Mouse (Mus musculus) natural killer cell, adult 2 months (primary cell): ENCODE data around the gene Isx.

Source experiments
- DNase-seq, 2 experiments: peaks; one replicate each; pipeline ENCODE4 v3.0.0; 2022; ENCODE audit warnings: low spot score in 2 of 2

Isx gene

DNA sequence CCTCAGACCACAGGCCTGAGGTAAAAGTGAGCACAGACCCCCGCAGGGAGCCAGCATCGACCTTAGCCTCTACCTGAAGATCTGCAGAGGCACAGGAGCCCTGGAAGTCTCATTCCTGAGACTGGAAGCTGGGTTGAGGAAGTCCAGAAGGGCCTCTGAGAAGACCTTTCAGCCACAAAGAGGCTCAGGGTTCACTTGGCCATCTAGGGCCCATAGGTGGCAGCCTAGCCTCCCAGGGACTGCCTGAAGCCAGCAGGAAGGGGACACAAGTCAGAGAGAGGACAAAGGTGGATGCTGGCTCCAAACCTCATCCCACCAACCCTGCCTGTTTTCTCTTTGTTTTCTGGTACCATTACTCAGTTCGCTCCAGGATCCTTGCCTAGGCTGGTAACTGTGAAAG lies at the start of gene Isx:
Isx (plus strand) TSS at position 234 of the 400 bp plus-strand sequence.
- DNase-seq, result no peak

DNA sequence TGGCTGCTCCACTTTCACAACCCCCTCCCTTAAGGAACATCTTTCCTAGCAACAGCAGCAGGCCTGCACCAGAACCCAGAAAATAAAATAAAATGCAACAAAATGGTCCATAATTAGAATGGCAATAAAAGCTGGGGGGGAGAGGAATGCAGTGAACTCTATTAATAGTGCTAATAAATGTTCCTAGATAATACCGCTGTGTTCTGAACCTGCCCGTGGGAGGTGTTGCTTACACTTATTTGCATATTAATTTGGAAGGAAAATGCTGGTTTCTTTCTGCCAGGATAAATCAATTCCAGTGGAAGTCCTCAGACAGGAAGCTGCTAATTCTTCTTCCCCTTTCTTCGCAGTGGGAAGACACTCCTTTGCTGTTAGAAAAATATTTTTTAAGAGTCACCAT lies 45.3 kb upstream of the Isx start:
- DNase-seq, result no peak

DNA sequence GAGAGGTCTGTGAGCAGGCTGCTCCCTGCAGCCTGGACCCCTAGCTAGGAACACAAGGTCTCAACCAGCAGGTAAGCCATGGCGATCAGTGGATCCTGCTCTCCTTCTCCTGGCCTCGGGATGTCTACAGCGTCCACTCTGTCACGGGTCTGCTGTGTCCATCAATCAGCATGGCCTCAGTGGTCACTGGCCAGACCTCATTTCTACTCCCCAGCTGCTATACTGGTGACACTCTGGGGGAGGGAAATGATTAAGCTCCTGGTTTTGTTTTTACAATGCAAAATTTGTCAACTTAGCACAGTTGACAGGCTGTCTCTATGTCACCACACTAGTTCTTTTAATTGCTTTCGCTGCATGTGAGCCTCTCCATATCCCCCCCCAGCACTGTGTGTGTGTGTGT lies 41.7 kb upstream of the Isx start:
- DNase-seq, result no peak

DNA sequence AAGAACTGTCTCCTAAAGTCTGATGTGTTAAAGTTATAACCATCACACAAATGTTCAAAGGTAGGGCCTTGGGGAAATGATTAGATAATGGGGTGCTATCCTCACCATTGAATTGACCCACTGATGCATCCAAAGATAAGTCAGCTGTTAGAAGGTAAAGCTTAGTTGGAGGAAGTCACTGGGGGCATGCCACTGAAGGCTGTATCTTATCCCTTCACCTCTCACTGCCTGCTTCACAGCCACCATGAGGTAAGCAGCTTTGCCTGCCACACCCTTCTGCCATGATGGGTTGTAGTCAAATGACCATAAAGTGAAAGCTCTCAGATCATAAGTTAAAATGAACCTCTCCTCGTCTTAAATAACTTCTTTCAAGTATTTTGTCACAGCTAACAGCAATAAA lies 38.7 kb upstream of the Isx start:
- no peak for DNase-seq

DNA sequence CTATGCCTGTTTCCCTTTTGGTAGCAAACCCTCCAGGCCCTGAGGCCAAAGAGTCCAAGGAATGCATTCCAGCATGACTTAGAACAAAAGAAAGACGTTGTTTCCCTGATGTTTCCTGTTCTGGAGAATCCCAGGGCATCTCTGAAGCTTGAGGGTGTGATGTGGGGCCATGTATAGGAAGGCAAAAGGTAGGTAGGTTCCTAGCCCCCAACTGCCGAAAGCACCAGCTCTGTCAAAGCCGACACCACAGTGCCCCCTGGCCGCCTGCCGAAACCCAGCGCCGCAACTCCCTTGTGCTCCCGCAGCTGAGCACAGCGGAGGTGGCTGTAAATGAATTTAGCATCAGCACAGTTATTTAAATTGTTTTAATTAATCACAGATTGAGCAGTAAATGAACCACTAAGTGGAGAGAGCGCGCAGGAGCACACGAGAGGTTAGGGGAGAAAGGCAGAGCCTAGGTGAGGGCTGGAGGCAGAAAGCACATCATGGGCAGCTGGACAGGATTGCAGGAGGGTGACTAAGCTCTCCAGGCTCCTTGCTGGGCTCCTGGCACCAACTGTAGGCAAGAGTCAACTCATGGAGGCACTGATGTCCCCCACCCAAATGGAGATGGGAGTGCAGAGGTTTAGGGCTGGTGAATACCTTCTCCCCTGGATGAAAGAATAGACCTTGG lies 25.5 kb upstream of the Isx start:
- DNase-seq, result no peak

DNA sequence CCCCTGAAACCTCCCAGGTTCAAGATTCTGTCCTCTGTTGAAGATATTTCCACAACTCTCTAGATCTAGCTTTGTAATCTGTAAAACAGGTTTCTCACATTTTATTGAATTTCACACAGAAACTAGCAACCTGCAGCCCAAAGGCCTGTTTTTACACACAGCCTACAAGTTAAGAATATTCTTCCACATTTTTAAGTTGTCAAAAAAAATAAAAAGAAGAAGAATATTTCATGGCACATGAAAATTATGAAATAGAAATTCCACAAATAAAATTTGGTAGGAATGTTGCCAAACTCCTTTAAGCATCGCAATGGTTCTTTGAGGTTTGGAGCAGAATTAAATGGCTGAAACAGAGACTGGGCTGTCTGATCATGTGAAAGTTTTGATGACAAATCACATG lies 24.3 kb upstream of the Isx start:
- no peak for DNase-seq

DNA sequence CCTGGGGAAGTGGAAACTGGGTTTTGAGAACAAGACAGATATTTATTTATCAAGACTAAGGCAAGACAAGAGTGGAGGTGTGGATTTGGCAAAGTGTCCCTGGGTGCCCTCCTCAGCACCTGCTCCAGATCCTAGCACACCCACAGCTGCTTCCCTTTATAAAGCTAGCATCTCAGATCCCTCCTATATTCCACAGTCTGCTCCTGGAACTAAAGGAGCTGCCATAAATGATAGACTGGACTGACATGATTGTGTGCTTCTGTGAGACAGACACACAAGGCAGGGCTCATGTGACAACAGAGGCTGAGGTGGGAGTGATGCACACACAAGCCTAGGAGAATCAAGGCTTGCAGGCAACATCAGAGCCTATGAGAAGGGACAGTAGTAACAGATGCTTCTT lies 22.0 kb upstream of the Isx start:
- no peak for DNase-seq

DNA sequence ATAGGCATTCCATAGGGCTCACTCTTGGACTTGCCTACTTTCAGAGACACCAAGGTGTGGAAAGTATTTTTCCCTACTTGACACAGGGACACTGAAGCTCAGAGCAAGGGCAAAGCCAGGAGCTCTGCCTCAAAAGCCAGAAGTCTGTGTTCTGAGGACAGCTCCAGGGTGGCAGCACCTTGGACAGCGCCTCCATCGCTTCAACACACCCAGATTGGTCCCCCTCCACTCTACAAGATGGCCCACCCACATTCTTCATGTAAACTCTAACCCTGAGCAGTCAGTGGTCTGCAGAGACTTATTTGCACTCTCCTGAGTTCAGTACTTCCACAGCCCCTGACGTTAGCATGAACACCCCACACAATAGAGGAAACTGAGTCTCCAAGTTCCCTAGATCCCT lies 21.1 kb upstream of the Isx start:
- DNase-seq, result no peak

DNA sequence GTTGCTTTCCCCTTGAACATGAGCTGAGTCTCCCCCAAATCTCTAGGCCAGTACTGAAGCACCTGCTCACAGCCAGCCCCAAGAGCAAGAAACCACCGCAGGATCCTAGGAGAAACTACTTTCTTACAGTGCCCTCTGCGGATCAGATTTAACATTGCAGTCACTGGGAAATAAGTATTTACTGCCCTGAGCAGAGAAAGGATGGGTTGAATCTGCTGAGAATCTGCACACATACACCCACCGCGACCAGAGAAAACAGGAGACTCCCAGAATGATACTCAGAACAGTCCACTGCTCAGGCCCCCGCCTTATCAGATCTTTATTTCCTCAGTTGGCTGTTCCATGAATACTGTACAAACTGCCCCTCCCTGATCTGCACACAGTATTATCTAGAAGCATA lies 19.5 kb upstream of the Isx start:
- no peak for DNase-seq

DNA sequence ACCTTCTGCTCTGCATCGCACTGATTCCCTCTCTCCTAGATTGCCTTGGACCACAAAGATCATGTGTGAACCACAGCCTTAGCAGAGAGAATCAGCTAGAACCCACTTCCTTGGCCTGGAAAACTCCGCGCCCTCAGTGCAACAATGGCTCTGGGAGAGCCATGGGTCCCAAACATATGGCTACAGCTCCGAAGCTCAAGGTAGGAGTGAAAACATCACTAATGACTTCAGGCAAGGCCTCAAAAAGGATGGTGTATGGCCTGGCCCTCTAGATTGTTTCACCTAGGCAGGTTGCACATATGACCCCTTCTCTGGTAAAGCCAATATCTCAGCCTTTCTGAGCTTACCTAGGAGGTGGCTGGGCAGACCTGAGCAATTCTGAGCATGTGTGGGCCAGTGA lies 18.2 kb upstream of the Isx start:
- no peak for DNase-seq

DNA sequence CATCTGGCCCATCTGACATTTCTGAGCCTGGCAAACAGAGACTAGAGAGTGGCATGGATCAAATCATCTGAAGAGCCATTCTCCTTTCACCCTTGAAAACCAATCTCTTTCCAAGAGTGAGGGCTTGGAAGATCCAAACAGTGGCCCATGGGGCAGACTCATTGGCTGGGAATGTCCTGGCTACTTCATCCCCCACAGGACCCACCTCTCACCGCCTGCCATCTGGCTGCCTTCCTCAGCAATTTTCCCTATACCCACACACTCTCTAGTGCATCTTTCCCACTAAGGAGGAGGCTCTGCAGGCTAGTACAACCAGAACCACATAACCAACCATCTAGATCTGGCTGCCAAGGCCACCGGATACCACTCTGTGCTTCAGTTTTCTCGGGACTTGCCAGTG lies 17.6 kb upstream of the Isx start:
- no peak for DNase-seq

DNA sequence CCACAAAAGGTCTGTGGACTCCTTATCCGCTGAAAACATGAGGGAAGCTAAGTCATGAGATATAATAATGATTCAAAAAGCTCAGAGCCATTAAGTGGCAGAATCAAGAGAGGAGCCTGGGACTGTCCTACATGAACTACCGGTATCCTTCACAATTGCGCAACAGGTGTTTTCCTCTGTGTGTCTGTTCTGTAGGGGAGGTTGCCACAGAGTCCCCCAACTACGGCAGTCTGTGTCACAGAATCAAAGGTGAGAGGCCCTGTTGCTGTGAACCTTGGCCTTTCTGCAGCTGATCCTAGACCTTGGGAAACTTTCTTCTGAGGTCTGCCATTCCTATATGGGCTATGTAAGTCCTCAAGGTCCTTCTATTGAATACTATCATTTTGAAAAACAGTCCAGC lies 13.7 kb upstream of the Isx start:
- DNase-seq, result no peak

DNA sequence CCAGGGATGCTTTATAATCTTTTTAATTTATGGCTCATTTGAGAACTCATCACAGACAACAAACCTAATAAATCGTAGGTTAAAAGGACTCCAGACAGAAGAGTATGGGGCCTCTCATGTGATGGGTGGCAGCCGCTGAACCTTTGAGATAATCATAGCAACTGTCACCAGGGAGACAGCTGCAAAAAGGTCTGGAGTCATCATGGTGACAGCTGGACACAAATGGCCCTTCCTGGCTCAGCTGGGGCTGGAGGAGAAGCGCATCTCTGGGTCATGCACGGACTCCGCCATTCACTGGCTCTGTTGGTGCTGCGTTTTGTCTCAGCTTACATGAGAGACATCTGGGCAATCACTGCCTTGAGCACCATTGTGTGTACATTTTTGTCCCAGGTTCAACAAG lies 12.5 kb upstream of the Isx start:
- no peak for DNase-seq

DNA sequence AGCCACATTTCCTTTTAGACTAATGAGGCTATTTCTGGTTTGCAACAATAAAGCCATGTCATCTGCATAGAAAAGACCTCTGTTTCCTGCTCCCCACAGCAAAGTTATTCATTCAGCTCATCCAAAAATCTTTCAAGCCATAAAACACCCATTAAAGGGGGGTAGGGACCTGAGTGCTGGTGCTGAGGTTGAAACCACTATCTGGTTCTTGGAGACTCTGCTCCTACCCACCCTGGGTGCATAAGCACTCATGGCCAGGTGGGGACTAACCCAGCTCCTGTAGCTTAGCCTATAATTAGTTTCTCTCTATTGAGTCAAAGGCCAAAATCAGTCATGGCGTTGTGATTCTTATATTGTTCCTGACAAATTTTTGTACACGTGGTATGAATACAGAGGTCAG lies 10.4 kb upstream of the Isx start:
- no peak for DNase-seq

DNA sequence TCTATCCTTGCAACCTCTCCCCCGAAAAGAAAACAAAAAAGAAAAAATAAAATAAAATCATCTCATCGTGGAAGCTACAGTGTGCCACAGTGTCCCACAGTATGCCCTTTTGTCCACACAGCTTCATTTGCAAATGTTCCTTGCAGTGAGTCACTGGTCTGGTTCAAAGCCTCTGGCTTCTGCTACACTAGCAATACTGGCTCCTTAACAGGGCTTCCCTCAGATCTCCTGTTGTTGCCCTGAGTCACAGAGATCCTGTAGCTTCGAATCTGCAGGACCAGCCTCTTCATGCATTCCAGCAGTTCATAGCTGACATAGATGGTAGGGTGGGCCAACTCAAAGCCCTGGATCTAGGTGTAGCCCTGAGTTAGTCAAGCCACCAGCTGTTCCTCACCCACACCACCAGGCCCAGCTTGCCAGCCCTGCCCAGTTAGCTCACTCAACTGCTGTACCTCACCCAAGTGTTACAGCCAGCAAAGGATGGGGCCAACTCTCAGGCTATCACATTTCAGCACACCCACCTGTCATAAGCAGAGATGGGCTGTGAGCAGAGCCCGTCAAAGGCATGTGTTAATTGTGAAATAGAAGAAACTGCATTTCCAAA lies 2.5 kb upstream of the Isx start:
- DNase-seq, result no peak

DNA sequence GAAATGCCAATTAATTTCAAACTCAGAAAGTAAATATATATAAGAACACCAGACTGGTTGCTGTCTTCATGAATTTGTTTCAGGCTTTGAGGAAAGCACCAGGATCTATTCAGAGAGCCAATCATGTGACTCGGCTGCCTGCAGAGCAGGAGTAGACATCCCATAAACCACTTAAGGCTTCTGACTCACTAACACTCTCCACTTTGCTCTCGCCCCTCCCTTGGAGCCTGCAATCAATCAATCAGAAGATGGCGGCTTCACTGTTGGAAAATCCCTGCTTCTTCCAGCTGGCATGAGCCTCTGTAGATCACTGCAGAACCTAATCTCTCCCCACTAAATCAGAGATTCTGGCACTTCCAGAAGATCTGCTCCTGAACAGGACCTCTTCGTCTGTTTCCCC lies 1.3 kb upstream of the Isx start:
- DNase-seq, result no peak

DNA sequence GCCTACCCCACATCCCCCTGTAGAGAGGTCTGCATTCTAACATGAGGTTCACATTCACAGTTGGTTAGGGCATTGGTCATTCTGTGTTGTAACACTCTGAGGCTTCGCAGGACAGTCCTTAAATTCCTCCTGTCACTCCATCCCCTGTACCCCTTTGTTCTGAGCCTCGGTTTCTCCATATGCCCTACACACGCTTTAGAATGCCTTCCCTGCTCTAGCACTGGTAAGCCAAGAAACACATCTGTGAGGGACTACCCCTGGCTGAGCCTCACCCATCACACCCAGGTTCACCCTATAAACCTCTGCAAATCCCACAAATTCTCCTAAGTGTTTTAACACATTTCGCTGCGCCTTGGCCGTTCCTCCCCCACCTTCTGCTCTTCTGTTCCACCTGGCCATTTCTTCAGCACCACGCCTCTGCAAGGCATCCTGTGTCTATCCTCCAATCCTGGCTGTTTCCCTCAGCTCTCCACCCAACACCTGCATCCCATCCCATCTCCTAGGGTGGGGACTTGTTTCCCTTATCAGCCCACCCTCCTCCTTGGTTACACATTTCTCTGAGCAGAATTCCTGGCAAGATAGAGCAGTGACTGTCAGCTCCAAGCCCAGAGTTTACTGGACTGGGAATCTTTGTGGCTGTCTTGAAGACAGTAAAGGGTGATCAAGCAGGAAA lies 686 bp upstream of the Isx start:
- no peak for DNase-seq

DNA sequence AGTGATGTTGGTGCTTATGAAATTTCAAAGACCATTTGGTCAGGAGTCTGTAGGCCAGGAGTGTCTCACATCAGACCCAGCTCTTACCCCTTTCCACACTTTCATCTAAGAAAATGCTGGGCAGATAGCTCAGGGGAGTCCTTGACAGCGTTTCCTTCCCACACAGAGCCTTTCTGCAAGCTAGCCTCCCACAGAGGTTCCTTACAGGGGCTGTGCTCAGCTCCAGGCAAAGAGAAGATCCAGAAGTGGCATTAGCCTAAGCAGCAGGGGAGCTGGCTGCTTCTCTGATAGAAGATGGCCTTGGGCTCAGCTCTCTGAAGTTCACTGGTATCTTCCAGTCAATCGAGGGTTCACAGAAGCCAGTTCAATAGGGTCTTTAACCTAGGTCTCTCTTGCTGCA lies 1.6 kb downstream of the Isx start:
- no peak for DNase-seq

DNA sequence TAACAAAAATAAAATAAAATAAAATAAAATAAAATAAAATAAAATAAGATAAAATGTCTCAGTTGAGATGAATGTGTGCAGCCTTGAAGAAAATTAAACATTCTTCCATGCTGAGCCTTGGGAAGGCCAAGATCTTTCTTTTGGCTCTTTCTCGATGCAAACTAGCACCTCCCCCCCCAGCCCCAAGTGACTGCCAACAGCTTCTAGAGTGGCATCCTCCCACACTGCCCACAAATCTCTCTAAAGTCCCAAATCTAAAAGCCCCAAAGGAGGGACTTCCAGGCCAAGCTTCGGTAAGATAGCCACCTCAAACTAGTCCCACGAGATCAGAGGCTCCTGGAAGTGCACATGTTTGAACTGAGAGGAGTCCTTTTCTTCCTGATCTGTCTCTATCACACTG lies 5.7 kb downstream of the Isx start:
- DNase-seq, result no peak

DNA sequence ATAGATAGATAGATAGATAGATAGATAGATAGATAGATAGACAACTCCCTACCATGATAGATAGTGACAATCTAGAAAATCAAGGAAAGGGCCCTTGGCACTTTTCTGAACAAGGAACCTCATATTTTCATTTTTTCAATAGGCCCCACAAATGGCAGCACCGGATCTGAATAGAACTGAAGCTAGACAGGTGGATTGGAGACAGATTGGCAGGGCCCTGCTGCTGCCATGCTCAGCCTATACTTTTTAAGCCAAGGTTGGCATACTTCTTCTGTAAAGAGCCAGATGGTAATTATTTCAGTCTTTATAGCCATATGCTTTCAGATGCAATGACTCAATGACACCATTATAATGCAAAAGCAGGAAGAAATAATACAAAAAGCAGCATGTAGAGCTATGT lies 15.8 kb downstream of the Isx start:
- no peak for DNase-seq

DNA sequence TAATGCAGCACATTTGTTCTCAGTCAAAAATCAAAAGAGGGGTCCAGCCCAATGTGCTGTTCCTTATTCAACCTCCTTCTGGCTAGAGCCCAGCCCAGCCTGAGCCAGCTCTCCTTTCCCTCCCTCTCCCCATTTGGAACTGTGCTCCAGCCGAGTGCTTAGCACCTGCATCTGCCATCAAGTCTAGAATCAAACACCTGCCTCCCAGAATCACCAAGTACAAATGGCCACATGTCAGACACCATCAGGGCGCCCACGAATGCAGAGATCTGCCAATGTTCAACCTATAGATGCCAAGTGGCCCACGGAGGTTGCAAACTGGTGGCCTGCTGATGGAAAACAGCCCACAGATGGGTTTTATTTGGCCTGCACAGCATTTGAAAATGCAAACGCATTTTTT lies 18.1 kb downstream of the Isx start:
- no peak for DNase-seq

DNA sequence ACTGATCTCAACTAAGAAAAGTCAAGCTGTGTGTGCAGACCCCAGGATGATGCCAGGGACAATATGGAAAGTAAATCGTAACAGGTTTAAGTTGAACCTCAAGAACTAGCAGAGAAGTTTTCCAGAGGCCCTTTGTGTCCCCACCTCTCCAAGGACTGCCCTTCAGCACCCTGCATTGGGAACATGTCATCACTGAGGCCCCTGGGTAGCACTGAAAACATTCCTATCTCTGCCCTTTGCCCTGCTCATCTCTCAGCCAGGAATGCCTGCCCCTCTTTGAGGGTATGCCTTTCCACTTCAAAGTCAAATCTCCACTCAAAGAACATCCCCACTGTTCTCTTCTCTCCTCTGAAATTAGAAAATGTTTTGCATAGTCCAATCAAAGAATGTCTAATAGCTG lies 23.3 kb downstream of the Isx start:
- no peak for DNase-seq

DNA sequence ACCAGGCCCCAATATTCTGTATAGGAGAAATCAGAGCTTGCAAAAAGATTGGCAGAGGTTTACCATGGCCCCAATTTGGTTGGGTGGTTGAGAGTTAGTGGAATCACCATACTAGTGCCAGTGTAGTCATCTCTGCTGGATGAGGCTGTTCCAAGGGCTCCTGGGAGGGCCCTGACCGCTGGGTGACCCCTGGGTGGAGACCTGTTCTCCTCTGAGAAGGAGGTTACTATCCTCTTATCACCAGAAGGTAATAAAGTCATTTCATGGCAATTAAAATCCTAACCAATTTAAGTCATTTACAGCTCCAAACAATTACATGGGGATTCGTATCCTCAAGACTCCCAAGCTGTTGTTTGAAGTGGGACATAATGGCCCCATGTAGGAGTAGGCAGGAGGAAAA lies 24.3 kb downstream of the Isx start:
- DNase-seq, result no peak

DNA sequence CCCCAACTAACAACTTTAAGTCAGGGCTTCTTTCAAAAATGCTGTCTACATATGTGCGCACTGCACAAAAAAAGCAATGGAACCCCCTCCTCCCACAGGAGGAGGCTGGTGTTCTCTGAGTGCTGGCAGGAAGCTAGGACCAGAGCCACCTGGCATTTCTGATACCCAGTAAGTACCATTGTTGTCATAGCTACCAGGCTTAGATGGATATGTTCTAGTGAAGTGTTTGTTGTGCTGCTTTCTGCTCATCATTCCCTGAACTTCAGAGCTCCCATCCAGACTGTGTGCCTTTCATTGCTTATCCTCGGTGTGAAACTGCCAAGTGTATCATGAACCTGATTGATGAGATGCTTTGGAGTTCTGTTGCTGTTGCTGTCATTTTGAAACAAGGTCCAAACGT lies 26.8 kb downstream of the Isx start:
- no peak for DNase-seq
